Mouse (Mus musculus) liver, embryonic 14.5 days (tissue): ENCODE measurements around the gene Gm4450.

Experiments
- CTCF ChIP-seq: IDR thresholded peaks from 2 replicates; pipeline ENCODE4 v1.5.1; 2016; ENCODE audit warnings: antibody characterized with exemption, low read depth, control low read depth
- EP300 ChIP-seq: IDR thresholded peaks from 2 replicates; pipeline ENCODE4 v1.6.1; 2016; ENCODE audit warnings: antibody characterized with exemption, low read depth

- TF ChIP-seq EP300 (no peak), CTCF (no peak)
These were observed 29.1 kb downstream of the Gm4450 start for GRCm38 (mm10) chr3:98427600-98428448.
